Mouse (Mus musculus) thymus, postnatal 36 days (tissue): Measurements from ENCODE around the gene E2f3.
A peak's percentile ranks its signal among the peaks of the same experiment; 100 is the strongest.

Experiments used
- DNase-seq, 2 experiments: peaks; one replicate each; pipeline ENCODE4 v3.0.0; 2022; ENCODE audit warnings: mixed read lengths in 2 of 2

The E2f3 gene

DNA sequence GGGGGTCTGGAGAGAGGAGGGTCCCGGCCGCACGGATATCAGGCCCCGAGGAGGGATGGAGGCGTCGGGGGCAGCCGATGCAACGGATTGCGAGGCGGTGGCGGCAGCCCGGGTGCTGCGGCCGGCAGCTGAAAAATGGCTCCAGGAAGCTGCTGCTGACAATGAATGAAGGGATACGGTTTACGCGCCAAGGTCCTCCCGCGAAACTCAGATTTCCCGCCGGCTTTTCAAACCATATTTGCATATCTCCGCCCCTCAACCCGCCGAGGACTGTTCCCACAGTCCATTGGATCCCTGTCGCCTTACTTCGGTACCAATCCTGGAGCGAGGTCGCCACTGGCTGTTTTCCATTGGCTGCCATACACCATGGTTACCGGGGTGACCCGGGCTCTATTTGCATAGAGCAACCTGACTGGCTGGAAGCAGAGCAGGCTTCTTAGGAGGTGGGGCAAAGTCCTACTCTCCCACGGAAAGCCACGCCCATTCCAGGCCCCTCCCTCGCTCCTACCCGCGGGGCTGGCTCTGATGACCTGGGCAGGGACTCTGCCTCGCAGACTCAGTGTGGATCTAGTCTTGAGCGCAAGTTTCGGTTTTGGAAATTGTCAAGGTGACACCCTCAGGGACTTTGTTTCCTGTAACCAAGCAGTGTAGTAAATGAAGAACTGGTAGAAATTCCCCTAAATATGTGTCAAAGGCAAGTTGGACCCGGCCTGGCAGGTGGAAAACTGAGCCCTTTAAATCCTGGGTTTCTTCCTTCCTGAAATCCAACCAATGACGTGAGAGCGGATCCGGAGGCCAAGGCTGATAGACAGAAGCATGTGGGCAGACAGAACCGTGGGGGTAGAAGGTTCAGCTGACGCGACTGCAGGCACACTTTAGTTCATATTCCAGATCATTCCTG is at the start of gene E2f3:
TSS of gene E2f3 (minus strand) at position 209 of the 901 bp plus-strand sequence.
- DNase-seq = peak; percentile 94 to 98

DNA sequence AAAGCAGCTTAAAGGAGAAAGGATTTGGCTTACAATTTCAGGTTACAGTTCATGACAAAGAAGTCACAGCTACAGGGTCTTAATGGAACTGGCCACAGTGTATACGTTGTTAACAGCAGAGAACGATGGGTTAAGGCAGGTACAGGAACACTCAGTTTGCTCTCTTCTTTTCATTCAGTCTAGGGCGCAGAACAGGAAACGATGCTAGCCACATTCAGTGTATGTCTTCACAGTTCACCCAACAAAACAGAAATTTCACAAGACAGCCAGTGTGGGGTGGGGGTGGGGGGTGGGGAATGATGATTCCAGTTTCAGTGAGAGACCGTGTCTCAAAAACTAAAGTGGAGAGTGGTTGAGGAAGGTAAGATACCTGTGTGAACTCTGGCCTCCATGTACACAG is 48.7 kb upstream of the E2f3 start:
- no peak for DNase-seq

DNA sequence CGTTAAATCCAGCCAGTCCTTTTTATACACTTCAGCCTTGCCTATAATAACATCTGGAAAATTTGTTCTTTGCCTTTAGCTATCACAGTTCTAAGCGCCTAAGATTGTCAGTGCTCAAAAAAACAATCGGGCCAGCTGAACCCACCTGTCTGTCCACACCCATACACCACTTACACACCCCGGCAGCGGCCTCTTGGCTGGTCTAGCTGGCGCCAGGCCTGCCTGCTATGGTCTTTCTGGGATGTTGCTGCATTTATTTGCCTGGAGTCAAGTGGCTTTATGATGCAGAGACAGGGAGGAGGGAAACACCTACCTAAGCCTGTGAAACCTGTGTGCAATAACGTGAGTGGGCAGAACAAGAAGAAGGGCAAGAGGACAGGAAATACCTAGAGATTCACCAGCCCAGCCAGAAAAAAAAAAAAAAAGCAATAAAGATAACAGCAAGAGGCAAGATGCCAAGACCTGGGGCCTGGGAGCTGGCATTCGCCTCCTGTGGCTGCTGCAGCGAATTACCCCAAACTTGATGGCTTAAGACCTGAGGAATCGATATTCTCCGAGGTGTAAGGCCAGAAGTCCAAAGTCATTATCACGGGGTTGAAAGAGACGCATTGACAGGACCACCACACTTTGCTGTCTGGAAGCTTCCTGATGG is 45.9 kb upstream of the E2f3 start:
- no peak for DNase-seq

DNA sequence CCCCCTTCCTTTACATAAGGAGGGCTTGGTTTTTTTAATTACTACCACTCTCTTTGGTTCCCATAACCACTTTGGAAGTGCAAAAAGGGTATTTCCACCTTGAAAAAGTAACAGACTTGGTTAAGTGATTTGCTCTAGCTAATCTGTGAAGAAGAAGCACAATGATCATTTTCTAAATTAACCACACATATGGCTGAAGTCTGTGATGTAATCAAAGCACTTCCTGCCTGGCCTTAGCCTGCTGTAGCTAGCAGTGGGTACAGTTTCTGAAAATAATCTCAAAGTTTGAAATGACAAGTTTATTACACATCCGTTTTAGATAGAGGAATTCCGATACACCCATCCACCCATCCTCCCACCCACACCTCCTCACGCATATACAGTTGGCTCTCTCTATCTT is 42.0 kb upstream of the E2f3 start:
- DNase-seq = no peak

- DNase-seq = no peak
Measured at GRCm38 (mm10) chr13:30022487-30022886, 36.6 kb upstream of the E2f3 start.

DNA sequence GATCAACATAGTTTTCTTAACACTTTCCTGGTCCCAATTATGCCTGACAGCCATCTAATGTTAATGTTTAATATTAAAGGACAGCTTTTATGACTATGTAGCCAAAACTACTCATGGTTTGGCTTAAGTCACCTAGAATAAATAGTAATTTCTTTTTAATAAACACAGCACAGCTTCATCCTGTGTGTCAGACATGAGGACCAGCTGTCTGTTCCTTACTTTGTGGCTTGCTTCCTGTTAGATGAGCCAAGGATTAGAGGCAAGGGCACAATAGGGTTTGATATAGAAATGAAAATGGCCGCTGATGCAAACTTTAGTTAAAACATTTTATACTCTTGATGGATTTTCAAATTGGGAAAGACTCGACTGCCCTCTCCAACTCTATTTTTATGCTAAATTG is 32.7 kb upstream of the E2f3 start:
- DNase-seq = no peak

DNA sequence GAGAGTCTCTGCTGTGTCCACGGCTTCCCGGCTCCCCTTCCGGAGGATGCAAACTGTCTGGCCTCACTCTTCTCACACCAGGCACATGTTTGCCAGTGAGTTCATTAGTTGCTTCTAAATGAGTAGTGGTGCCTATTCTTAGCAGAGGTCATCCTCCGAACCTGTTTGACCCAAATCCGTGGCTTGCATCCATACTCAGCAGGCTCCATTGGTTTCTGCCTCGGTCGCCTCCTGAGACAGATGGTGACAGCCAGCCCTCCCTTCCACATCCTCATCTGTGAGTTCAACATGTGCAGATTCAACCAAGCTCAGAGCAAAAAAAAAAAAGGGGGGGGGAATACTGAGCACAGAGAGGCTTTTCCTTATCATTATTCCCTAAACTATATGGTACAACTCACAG is 31.7 kb upstream of the E2f3 start:
- no peak for DNase-seq

GRCm38 (mm10) chr13:30014576-30014975 is 28.7 kb upstream of the E2f3 start:
- no peak for DNase-seq

- no peak for DNase-seq
Measured at GRCm38 (mm10) chr13:30012226-30012625, 26.4 kb upstream of the E2f3 start.

DNA sequence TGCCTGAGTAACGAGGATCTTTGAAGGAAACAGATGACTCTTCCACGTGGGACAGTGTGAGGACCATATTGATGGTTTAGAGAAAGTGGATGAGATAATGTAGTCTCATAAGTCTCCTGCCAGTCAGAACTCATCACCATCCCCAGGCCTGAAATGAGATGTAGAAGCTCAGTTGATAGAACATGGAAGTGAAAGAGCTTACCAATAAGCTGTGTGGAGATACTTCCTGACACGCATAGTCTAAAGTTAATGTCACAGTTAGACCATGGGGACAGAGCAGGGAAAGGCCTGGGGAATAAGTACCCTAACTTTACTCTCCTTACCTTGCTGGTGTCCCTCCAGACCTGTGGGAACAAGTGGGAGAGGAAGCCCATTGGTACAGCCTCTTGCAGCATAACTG is 22.9 kb upstream of the E2f3 start:
- DNase-seq = no peak

GRCm38 (mm10) chr13:30005422-30005821 is 19.6 kb upstream of the E2f3 start:
- no peak for DNase-seq

- no peak for DNase-seq
Measured at GRCm38 (mm10) chr13:30004849-30005248, 19.0 kb upstream of the E2f3 start.

DNA sequence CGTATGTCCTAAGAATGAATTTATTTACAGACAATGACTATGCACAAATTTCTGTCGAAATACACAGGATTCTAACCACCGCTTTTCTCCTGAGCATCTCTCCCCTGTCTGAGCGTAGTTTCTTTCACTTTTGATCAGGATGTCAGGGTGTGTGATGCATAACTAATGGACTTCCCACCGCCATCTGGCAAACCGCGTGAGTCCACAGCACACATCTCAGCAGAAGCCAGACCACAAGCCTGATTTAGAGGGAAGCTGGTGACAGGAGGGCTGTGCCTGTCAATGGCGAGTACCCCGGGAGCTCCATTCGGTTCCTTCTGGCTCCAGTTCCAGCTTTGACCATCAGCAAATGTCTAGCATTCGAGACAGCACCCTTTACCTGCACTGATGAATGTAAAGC is 17.3 kb upstream of the E2f3 start:
- no peak for DNase-seq

DNA sequence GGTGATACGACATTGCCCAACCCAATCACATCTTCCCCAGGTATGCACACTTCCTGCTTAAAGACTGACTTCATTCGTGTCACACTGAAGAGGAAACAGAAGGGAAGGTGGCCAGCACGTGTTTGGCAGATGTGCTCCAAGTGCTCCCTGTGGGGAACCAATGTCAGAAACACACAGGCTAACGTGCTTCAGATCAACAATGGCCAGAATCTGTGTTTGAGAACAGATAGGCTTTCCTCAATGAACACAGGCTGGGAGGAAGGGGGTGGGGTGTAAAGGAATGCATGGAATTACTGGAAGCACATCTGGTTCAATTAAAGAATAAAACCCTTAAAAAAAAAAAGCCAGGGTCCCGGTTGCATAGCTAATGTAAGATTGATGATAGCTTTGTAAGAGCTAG is 15.2 kb upstream of the E2f3 start:
- DNase-seq = no peak

GRCm38 (mm10) chr13:29987956-29988355 is 2.1 kb upstream of the E2f3 start:
- DNase-seq = no peak

DNA sequence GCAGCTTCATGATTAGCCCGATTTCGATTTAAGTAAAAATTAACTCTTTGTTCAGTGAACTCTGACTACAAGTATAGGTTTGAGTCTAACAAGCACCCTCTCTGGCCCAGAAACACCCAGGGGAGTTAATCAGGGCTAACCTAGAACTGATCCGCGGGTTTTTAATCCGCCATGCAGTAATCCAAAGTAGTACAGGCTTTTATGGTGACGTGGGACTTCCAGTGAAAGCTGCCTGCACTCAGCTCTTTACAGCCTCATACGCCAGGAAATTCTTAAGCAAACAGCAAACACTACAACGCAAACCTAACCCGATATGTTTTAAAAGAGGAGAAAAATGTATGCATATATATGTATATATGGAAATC is 875 bp upstream of the E2f3 start:
- no peak for DNase-seq

GRCm38 (mm10) chr13:29985101-29985854 is 585 bp downstream of the E2f3 start:
- DNase-seq = peak; percentile 40 to 53

- peak; percentile 86 to 91 for DNase-seq
Measured at GRCm38 (mm10) chr13:29984286-29985100, 1.4 kb downstream of the E2f3 start.

DNA sequence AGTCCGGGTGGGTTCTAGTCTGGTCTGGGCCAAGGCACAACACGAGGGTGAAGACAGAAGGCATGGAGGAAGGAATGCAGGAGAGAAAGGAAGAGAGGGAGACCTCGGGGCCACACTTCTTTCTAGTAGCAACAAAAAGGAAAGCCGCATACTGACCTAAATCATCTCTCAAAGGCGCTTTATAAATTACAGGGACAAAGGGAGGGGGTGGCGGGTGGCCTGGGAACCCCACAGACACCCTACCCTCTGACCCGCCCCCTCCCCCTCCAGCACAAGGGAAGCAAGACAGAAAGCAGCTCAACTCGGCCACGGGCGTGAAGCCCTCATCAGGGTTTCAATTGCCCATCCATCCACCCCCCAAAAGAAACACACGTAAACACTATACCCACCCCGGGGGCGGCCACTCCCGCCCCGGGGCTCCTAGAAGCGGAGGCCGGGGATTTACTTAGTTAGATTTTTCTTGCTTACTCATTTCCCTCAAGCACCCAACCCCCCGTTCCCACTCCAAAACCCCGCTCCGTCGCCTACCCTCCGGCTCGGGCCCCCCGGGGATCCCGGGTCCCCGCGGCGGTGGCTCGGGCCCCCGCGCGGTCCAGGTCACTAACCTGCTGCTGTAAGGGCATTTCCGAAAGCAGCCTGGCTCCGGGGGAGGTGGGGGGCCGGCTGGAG is 2.2 kb downstream of the E2f3 start:
- DNase-seq = no peak

- peak; percentile 51 to 58 for DNase-seq
Measured at GRCm38 (mm10) chr13:29983037-29983436, 2.8 kb downstream of the E2f3 start.

- DNase-seq = no peak
Measured at GRCm38 (mm10) chr13:29982400-29982799, 3.5 kb downstream of the E2f3 start.

- DNase-seq = no peak
Measured at GRCm38 (mm10) chr13:29979140-29979564, 6.7 kb downstream of the E2f3 start.
